Mouse (Mus musculus) embryonic facial prominence, embryonic 10.5 days (tissue): Measurements from ENCODE around the gene S100g. TPM values are rescaled to one million over a fixed set of nuclear protein-coding genes. Genes with fewer than 3 reads are reported as not detected.

Source experiments
- DNase-seq: peaks from one replicate; pipeline ENCODE4 v3.0.0-alpha.2; 2017; ENCODE audit warnings: low spot score
- H3K27ac ChIP-seq: fragments of 300-500 bp; sonication (generic); replicated peaks from 2 replicates; pipeline ENCODE4 v1.5.1; 2016; ENCODE audit warnings: mild to moderate bottlenecking
- H3K27me3 ChIP-seq: fragments of 300-500 bp; sonication (generic); replicated peaks from 2 replicates; pipeline ENCODE4 v1.6.1; 2016; ENCODE audit warnings: low read depth, mild to moderate bottlenecking; ENCODE audit not compliant: poor library complexity, severe bottlenecking
- H3K36me3 ChIP-seq: fragments of 300-500 bp; sonication (generic); replicated peaks from 2 replicates; pipeline ENCODE4 v1.6.1; 2016; ENCODE audit warnings: mild to moderate bottlenecking, moderate library complexity
- H3K4me1 ChIP-seq: fragments of 300-500 bp; sonication (generic); 2 replicates; pipeline ENCODE4 v1.6.1; 2016
- H3K4me3 ChIP-seq: fragments of 300-500 bp; sonication (generic); 2 replicates; pipeline ENCODE4 v1.5.1; 2016; ENCODE audit warnings: mild to moderate bottlenecking, moderate library complexity
- H3K9me3 ChIP-seq: fragments of 300-500 bp; sonication (generic); 2 replicates; pipeline ENCODE4 v1.6.1; 2016; ENCODE audit warnings: mild to moderate bottlenecking
- WGBS: fragments of 180-500 bp; shearing (Covaris S2); methylation state at CpG from one replicate; pipeline ENCODE4 v1.1.7; 2016; 5-methylcytosine and 5-hydroxymethylcytosine counted together
- polyA plus RNA-seq: library from polyadenylated mRNA; unstranded; fragments of >200 nt; fragmentation: Nextera tagmentation; extraction: Ambion mirVana; gene quantifications from 2 replicates; pipeline ENCODE4 v1.2.1, GENCODE M21; 2016

S100g gene
- polyA plus RNA-seq, 1 experiment from 2014 or later, result not detected

- WGBS, result 92% methylated on average over 3 of the region's 3 CpGs
- no peak for DNase-seq
- Histone ChIP-seq H3K27ac (no peak overlapping the region), H3K4me1 (no peaks in the 10 kb centered on the region), H3K4me3 (no peak overlapping the region), H3K27me3 (no peaks in the 10 kb centered on the region; the same call in 1 of the 2 replicates), H3K9me3 (no peaks in the 10 kb centered on the region), H3K36me3 (peaks cover 43% of the 10 kb centered on the region)
Measured at GRCm38 (mm10) chrX:162913651-162914050, 50.7 kb downstream of the S100g start.

Other genes starting within 250 kb of the S100g start
- gene Rbbp7, start 204.2 kb downstream of the S100g start, polyA plus RNA-seq, result 414 and 415 TPM in 2 replicates
- gene Txlng, start 135.1 kb downstream of the S100g start, polyA plus RNA-seq, result 17.0 and 17.4 TPM in 2 replicates
- 24.9 and 28.6 TPM in 2 replicates for gene Syap1, start 76.2 kb downstream of the S100g start, polyA plus RNA-seq
- 69.2 and 77.9 TPM in 2 replicates for gene Ctps2, start 63.4 kb downstream of the S100g start, polyA plus RNA-seq